Mouse (Mus musculus): ENCODE measurements around the gene Plppr3. TPM values are rescaled to one million over a fixed set of nuclear protein-coding genes. Genes with fewer than 3 reads are reported as not detected.

Plppr3 gene
- polyA plus RNA-seq, 1 experiment: 3.6 TPM

- TF ChIP-seq CTCF (IDR thresholded peaks at IDR 0.05; ENCODE audit: extremely low read depth, insufficient read depth, insufficient read length, insufficient replicate concordance): no peak
- TF ChIP-seq POLR2A (IDR thresholded peaks at IDR 0.05; ENCODE audit: low read depth, low read length): no peak
- no peaks in the 10 kb centered on the region for H3K27me3 ChIP-seq (ENCODE audit: control insufficient read depth, insufficient read depth, low read length)
- H3K36me3 ChIP-seq (ENCODE audit: control insufficient read depth, insufficient read depth, low read length): peaks cover 6% of the 10 kb centered on the region; the same call in 1 of the 2 replicates
- H3K4me1 ChIP-seq (ENCODE audit: control insufficient read depth, insufficient read depth, insufficient read length): peaks cover 43% of the 10 kb centered on the region
- DNase-seq (ENCODE audit: low read depth in 1 of 2, low spot score in 2 of 2): no peak
- WGBS: 43% methylated on average over 8 of the region's 8 CpGs
- H3K4me3 ChIP-seq (ENCODE audit: extremely low read depth, insufficient read depth, insufficient read length): peak overlapping the region; percentile 58; the same call in 1 of the 2 replicates
- H3K27ac ChIP-seq (ENCODE audit: insufficient read depth, low read length): peak overlapping the region; percentile 97
Observed at GRCm38 (mm10) chr10:79852827-79853226, 21.6 kb downstream of the Plppr3 start.

- WGBS: 37% methylated on average over 9 of the region's 9 CpGs
- H3K4me1 ChIP-seq (ENCODE audit: control insufficient read depth, insufficient read depth, insufficient read length): peaks cover 37% of the 10 kb centered on the region
- no peak overlapping the region for H3K4me3 ChIP-seq (ENCODE audit: extremely low read depth, insufficient read depth, insufficient read length)
Observed at GRCm38 (mm10) chr10:79852107-79852789, 22.2 kb downstream of the Plppr3 start.

GRCm38 (mm10) chr10:79851653-79852052, 22.8 kb downstream of the Plppr3 start:
- TF ChIP-seq CTCF (IDR thresholded peaks at IDR 0.05; ENCODE audit: extremely low read depth, insufficient read depth, insufficient read length, insufficient replicate concordance) (no peak), POLR2A (IDR thresholded peaks at IDR 0.05; ENCODE audit: low read depth, low read length) (no peak)
- Histone ChIP-seq H3K27ac (ENCODE audit: insufficient read depth, low read length) (peak overlapping the region; percentile 97; the same call in 1 of the 2 replicates), H3K36me3 (ENCODE audit: control insufficient read depth, insufficient read depth, low read length) (peaks cover 2% of the 10 kb centered on the region; the same call in 1 of the 2 replicates), H3K27me3 (ENCODE audit: control insufficient read depth, insufficient read depth, low read length) (no peaks in the 10 kb centered on the region), H3K4me3 (ENCODE audit: extremely low read depth, insufficient read depth, insufficient read length) (no peak overlapping the region), H3K4me1 (ENCODE audit: control insufficient read depth, insufficient read depth, insufficient read length) (peaks cover 31% of the 10 kb centered on the region)
- DNase-seq (ENCODE audit: low read depth in 1 of 2, low spot score in 2 of 2): no peak
- 75% methylated on average over 3 of the region's 3 CpGs for WGBS

More at GRCm38 (mm10) chr10:79852107-79852789, 22.2 kb downstream of the Plppr3 start:
- peak overlapping the region; percentile 97 for H3K27ac ChIP-seq (ENCODE audit: insufficient read depth, low read length)
- TF ChIP-seq CTCF (IDR thresholded peaks at IDR 0.05; ENCODE audit: extremely low read depth, insufficient read depth, insufficient read length, insufficient replicate concordance): no peak
- TF ChIP-seq POLR2A (IDR thresholded peaks at IDR 0.05; ENCODE audit: low read depth, low read length): no peak
- no peaks in the 10 kb centered on the region for H3K27me3 ChIP-seq (ENCODE audit: control insufficient read depth, insufficient read depth, low read length)
- no peak for DNase-seq (ENCODE audit: low read depth in 1 of 2, low spot score in 2 of 2)
- peaks cover 6% of the 10 kb centered on the region; the same call in 1 of the 2 replicates for H3K36me3 ChIP-seq (ENCODE audit: control insufficient read depth, insufficient read depth, low read length)

GRCm38 (mm10) chr10:79849941-79850628, 24.3 kb downstream of the Plppr3 start:
- peaks cover 26% of the 10 kb centered on the region; the same call in 1 of the 2 replicates for H3K4me1 ChIP-seq (ENCODE audit: control insufficient read depth, insufficient read depth, insufficient read length)
- H3K4me3 ChIP-seq (ENCODE audit: extremely low read depth, insufficient read depth, insufficient read length): no peak overlapping the region
- 40% methylated on average over 8 of the region's 8 CpGs for WGBS

GRCm38 (mm10) chr10:79846553-79846952, 27.9 kb downstream of the Plppr3 start:
- no peak overlapping the region for H3K27ac ChIP-seq (ENCODE audit: insufficient read depth, low read length)
- H3K36me3 ChIP-seq (ENCODE audit: control insufficient read depth, insufficient read depth, low read length): no peaks in the 10 kb centered on the region
- no peak for DNase-seq (ENCODE audit: low read depth in 1 of 2, low spot score in 2 of 2)
- no peak for TF ChIP-seq POLR2A (IDR thresholded peaks at IDR 0.05; ENCODE audit: low read depth, low read length)
- no peak for TF ChIP-seq CTCF (IDR thresholded peaks at IDR 0.05; ENCODE audit: extremely low read depth, insufficient read depth, insufficient read length, insufficient replicate concordance)
- H3K27me3 ChIP-seq (ENCODE audit: control insufficient read depth, insufficient read depth, low read length): no peaks in the 10 kb centered on the region
- H3K4me1 ChIP-seq (ENCODE audit: control insufficient read depth, insufficient read depth, insufficient read length): peaks cover 10% of the 10 kb centered on the region; the same call in 1 of the 2 replicates
- no peak overlapping the region for H3K4me3 ChIP-seq (ENCODE audit: extremely low read depth, insufficient read depth, insufficient read length)
- 80% methylated on average over 5 of the region's 5 CpGs for WGBS

More at GRCm38 (mm10) chr10:79849941-79850628, 24.3 kb downstream of the Plppr3 start:
- peak in 1 of 2 experiments; percentile 39 for DNase-seq (ENCODE audit: low read depth in 1 of 2, low spot score in 2 of 2)
- Histone ChIP-seq H3K36me3 (ENCODE audit: control insufficient read depth, insufficient read depth, low read length) (no peaks in the 10 kb centered on the region), H3K27me3 (ENCODE audit: control insufficient read depth, insufficient read depth, low read length) (no peaks in the 10 kb centered on the region), H3K27ac (ENCODE audit: insufficient read depth, low read length) (peak overlapping the region; percentile 2; the same call in 1 of the 2 replicates)
- no peak for TF ChIP-seq CTCF (IDR thresholded peaks at IDR 0.05; ENCODE audit: extremely low read depth, insufficient read depth, insufficient read length, insufficient replicate concordance)
- no peak for TF ChIP-seq POLR2A (IDR thresholded peaks at IDR 0.05; ENCODE audit: low read depth, low read length)

GRCm38 (mm10) chr10:79843476-79843875, 31.0 kb downstream of the Plppr3 start:
- DNase-seq (ENCODE audit: low read depth in 1 of 2, low spot score in 2 of 2): no peak
- no peak for TF ChIP-seq POLR2A (IDR thresholded peaks at IDR 0.05; ENCODE audit: low read depth, low read length)
- TF ChIP-seq CTCF (IDR thresholded peaks at IDR 0.05; ENCODE audit: extremely low read depth, insufficient read depth, insufficient read length, insufficient replicate concordance): no peak
- Histone ChIP-seq H3K27me3 (ENCODE audit: control insufficient read depth, insufficient read depth, low read length) (no peaks in the 10 kb centered on the region), H3K27ac (ENCODE audit: insufficient read depth, low read length) (no peak overlapping the region), H3K4me3 (ENCODE audit: extremely low read depth, insufficient read depth, insufficient read length) (no peak overlapping the region), H3K36me3 (ENCODE audit: control insufficient read depth, insufficient read depth, low read length) (no peaks in the 10 kb centered on the region), H3K4me1 (ENCODE audit: control insufficient read depth, insufficient read depth, insufficient read length) (no peaks in the 10 kb centered on the region; the same call in 1 of the 2 replicates)
- 87% methylated on average over 6 of the region's 6 CpGs for WGBS

All from spleen, adult 2 months (tissue).